Mouse (Mus musculus): ENCODE results near the gene Chrne.

GRCm38 (mm10) chr11:70582196-70582595 is 36.8 kb downstream of the Chrne start:
- no peak for TF ChIP-seq TAL1 (IDR thresholded peaks at IDR 0.05; ENCODE audit: low read length)
- TF ChIP-seq GATA1 (IDR thresholded peaks at IDR 0.05; ENCODE audit: low read length) = no peak

Data from erythroblast, embryonic 14.5 days (primary cell).